Mouse (Mus musculus) gastrocnemius, adult 8-10 months (tissue): Measurements from ENCODE around the gene Ube2m. TPM values are rescaled to one million over a fixed set of nuclear protein-coding genes. Genes with fewer than 3 reads are reported as not detected.

Experiments used
- DNase-seq, 2 experiments: peaks; one replicate each; pipeline ENCODE4 v3.0.0; 2022; ENCODE audit warnings: low spot score in 2 of 2
- total RNA-seq, 4 experiments: library from RNA; stranded (reverse); gene quantifications; 2 replicates each; pipeline ENCODE4 v1.2.4; 2022

The Ube2m gene
- total RNA-seq, 4 experiments from 2014 or later: 139 to 166 (median 147) TPM

DNA sequence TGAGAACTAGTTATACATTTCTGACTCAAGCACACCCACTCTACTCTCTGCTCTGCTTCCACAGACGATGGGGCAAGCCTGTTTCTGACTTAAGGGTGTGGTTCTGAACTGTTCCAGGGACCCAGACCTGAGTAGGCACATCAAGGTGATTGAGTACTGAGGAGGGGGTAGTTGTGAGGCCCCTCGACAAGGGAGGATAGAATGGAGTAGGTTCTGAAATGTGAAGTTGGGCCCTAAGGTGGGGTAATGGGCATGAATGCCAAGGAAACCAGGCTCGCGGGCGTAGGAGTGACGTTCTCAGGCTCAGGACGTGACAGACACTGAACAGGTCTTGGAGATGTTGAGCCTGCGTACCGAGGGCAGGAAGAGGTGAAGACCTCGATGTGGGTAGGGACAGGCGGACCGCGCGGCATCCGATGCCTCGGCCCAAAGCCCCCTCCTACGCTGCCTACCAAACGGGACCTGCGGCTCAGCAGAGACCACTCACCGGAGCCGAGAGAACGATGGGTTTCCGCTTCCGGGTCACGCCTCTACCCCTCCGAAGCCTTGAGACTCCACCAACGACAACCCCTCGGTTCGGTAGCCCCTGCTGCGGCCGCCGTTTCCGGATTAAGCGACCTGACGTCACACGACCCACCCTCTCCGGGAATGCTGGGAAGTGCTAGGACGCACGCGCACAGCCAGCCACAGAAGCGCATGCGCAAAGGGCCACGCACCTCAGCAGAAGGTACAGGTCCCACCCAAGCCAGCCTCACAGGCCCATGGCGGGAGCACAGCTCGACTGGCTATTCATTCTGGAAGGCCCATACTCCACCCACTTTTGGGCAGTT, 3.7 kb downstream of the Ube2m start, which contains the start of gene Chmp2a:
Gene Chmp2a (minus strand): TSS at position 660 of the 830 bp plus-strand sequence.
- DNase-seq: peak; percentile 89 to 94

DNA sequence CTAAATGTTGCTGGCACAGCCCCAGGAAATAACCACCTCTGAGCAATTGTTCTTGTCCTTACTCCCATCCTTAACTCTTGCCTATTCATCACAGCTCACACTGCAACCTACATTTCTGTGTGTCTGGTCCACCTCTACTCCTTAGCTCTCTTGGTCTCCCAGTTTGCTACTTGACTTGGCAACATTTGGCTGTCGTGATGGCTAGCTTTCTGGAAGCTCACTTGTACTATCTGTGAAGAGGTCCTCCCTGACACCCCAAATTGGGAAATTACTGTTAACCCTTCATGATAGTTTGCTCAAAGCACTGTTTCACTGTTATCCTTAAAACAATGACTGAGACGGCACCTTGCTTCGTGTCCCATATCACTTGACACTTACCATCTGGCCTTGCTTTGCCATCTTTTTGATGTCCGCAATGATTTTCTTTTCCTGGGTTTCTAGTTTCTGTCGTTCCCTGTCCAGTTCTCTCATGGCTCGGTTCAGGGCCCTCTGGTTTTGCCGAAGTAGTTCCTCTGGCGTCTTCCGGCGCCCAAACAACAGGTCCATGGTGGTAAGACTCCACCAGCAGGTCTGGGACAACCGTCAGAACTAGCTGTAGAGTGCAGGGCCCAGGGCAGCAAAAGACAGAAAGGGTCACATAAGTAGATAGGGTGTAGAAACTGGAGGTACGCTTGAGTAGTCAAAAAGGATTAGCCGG, 4.5 kb downstream of the Ube2m start:
- DNase-seq: no peak

DNA sequence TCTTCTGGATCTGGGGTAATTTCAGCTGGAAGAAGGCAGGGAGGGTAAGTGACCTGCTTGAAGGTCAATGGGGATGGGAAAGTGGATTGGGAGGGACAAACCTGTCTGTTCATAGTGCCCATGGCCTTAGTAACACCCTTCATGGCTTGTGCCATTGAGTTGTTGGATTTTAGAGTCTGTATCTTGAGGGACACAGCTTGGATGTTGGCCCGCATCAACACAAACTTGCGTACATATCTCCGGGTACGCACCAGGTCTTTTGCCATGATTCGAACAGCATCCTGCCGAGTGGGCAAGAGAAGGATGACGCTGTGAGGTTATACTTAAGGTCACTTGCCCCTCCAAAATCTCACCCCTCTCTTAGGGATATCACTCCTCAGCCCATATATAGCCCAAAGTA, 5.5 kb downstream of the Ube2m start:
- no peak for DNase-seq

DNA sequence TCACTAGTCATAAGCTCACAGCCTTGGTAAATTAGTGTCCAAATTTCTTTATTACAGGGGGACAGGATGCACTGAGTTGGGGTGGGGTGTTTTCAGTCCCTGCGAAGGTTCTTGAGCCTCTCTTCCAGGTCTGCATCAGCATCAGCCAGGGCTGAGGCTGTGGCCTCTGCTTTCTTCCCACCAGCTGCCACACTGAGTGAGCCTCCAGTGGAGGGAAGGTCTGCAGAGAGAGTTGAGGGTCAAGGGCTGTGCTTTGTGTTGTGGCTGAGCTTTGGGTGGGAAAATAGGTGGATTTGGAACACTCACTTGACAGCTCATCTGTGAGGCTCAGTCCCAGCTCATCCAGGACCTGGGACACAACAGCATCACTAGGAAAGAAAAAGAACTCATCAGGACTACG, 6.1 kb downstream of the Ube2m start:
- no peak for DNase-seq

DNA sequence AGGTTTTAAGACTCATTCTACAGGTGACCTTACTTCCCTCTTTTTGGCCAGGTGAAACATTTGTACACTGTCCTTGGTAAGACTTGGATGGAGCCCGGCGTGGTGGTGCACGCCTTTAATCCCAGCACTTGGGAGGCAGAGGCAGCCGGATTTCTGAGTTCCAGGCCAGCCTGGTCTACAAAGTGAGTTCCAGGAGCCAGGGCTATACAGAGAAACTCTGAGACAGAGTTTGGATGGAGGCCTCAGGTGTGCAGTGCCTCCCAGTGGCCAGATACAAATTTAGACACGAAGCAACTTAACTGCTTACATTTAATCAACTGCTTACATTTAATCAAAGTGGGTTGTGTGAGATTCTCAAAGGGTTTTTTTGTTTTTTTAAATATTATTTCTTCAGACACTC, 7.0 kb downstream of the Ube2m start:
- DNase-seq: no peak

DNA sequence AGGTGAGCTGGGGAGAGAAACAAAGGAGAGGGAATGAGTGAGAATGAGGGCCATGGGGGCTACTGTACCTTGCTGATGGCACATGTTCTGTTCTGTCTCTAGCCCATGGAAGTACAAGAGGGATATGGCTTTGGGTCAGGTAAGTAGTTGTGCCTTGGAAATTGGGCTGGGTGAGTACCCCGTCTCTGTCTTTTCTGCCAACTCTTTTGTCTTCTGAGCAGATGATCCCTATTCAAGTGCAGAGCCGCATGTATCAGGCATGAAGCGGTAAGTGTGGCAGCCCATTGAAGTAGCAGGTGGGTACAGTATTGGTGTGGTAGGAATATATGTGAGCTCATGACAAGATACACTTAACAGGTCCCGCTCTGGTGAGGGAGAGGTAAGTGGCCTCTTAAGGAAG, 9.1 kb downstream of the Ube2m start:
- no peak for DNase-seq

DNA sequence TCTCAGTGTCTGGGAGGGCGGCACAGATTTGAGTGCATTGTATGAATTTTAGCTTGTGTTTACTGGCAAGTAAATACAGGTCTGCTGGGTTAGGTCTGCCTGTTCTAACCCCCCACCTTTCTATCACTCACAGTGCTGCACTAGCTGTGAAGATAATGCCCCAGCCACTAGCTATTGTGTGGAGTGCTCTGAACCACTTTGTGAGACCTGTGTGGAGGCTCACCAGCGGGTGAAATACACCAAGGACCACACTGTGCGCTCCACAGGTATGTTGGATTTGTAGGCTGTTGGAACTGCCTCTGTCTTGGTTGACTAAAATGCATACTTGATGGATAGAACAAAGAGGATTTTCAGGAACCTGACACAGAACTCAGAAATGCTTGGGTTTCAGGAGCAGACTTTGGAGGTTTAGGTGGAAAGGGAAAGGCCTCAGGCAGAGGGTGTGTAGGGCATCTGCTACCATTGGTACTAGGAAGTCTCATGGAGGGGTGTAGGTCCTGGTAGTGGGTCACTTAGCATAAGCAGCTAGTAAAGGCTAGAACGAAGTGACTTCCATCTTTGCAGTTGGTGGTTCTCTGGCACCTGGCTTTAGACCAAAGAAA, 12.5 kb downstream of the Ube2m start:
- no peak for DNase-seq

DNA sequence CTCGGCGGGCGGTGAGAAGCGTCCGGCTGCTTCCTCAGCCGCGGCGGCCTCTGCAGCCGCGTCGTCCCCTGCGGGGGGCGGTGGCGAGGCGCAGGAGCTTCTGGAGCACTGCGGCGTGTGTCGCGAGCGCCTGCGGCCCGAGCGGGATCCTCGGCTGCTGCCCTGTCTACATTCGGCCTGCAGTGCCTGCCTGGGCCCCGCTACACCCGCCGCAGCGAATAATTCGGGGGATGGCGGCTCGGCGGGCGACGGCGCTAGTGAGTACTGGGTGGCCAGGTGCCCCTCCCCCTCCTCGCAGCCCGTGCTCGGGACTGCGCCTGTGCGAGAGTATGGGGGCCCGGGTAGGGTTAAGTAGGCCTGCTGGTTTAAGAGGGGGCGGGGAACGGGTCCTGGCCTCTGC, 13.3 kb downstream of the Ube2m start:
- DNase-seq: peak; percentile 41 to 56

DNA sequence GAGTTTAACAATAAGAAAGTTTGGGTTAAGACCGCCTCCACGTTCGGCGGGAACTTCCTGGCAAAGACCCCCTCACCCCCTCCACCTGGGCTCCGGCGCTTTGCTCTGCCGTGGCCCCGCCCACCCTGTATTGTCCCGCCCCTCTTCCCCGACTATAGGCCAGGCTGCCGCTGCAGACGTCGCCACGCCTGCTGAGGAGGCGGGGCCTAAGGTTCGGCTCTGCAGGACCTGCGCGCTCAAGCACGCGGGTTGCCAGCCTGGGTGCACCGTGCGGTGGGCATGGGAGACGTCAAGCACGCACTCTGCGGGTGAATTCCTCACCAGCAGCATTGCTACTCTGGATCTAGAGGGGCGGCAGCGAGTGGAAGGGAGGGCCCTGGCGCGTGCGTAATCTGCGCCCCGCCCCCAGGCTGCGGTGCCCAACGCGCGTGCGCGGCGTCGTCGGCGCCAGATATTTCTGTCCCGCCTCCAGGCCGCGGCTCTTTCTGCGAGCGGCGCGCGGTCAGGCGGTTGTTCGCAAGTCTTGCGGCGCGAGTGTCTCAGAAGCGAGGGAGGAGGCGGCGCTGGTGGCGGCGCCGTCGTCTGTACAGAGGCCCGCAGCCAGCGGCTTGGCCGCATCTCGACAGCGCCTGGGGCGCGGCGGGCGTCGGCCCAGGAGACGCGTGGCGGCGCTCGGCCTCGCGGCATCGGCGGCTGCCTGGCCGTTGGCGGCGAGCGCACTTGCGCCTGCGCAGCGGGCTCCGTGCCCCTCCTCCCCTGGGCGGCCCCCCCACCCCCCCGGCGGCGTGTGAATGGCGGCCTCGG, 13.9 kb downstream of the Ube2m start:
- peak; percentile 90 to 91 for DNase-seq

DNA sequence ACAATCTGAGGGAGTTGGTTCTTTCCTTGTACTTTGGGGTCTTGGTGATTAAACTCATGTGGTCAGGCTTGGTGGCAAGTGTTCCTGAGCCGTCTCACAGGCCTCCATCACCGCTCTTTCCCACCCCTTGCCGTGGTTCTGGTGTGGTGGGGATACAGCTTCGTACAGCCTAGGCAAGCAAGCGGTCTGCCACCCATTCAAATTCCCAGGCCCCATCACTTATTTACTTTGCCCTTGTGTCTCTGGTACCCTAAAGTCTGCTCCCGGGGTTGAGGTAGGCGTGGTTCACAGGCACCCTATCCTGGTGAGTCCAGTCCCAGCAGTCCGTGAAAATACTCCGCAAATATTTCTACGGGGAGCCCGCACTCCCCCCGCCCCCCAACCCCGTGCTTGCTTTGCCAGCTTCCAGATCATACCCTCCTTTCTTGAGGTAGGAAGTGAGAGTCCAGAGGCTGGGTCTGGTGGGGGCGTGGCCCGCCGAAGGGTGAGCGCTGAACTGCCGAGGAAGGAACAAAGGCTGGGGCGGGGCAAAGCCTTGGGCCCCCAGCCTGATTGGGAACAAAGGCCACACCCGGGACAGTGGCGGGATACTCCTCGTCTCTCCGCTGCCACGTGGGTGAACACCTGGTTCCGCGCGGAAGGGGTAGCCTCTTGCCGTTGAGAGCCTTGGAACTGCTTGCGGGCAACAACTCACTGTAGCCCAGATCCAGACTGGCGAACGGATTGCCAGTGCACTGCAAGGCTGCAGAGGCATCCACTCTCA, 15.1 kb downstream of the Ube2m start:
- peak in 1 of 2 experiments; percentile 37 for DNase-seq

DNA sequence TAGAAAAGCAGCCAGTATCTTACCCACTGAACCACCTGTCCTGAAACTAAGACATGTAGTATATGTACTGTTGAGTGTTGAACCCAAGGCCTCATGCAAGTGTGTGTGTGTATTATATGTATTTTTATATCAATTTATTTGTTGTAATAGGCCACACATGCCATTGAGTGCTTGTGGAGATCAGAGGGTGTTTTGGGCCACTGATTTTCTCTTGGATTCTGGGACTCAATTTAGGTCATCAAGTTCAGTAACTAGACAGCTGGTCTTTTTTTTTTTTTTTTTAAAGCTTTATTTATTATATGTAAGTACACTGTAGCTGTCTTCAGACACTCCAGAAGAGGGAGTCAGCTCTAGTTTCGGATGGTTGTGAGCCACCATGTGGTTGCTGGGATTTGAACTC, 22.9 kb downstream of the Ube2m start:
- no peak for DNase-seq

DNA sequence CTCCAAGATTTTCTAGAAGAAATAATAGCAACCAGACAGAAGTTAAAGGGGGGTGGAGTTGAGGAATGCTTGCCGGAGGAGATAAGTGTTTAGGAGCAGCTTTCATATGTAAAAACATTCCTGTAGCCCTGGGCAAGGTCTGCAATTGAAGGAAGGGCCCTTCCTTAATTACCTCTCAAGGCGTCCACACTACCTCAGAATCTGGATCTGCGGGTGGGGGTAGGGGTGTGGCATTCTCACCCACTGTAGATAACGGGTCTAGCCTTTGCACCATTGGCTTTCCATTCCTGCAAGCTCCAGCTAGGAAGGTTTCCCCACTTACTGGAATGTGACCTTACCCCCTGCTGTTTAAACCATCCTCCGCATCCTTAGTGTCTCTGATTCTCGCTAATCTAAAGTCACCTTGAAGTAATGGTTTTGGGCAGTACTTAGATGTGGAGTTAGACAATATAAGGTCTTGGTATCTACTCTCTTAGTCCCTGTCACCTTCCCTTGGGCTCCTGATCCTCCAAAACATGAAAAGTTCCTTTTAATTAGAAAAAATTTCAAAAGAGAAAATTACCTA, 23.7 kb downstream of the Ube2m start:
- no peak for DNase-seq

DNA sequence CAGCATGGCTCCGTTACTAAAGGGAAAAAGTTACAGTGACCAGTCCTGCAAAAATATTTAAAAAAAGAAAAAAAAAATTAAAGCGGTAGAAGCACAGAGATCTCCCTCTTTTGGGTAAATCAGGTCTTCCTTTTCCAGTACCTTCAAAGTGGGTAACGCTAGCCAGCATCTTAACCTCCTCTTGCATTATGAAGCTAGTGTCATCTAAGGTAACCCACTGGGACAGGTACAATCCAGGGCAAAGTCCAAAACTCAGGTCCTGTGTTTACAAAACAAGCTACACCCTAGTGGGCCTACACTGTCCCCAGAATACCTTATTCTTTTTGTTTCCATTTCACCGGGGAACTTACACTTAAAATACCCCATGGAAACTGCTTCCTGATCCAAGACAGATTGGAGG, 24.4 kb downstream of the Ube2m start:
- DNase-seq: no peak

DNA sequence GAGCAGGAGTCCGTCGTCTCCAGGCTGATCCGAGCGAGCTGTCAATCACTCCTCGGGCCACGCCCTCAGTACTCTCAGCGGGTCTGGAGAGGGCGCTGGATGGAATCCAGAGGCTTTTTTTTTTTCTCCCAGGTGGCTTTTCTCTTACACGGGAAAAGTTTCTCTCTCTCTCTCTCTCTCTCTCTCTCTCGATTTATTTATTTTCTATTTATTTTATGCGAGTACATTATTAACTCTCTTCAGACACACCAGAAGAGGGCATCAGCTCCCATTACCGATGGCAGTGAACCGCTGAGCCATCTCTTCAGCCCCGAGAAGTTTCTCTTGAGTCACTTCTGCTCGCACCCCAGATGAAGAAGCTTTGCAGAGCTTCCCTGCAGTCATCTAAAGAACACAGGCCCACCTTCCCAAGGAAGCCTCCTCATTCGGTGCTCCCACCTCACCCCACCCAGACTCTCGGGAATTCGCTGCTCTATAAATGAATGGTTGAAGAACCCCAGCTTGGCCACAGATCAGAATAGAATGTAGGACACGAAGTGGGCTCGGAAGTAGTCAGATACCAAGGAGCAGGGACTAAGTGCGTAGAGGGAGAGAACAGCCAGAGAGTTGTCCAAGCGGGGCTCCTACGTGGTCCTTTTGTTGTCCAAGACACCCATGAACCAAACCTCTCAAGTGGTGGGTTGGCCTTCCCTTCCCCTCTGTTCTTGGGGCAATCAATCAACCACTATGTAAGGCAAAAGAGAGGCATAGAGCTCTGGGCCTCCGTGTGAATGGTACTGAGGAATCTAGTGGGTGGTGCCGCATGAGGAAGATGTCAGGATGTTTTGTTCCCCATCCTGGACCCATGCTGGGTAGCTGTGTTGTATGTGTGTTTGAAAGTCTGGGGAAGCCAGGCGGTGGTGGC, 27.8 kb downstream of the Ube2m start, which contains the start of gene Zbtb45:
Gene Zbtb45 (minus strand): TSS at position 30 of the 904 bp plus-strand sequence.
- no peak for DNase-seq

DNA sequence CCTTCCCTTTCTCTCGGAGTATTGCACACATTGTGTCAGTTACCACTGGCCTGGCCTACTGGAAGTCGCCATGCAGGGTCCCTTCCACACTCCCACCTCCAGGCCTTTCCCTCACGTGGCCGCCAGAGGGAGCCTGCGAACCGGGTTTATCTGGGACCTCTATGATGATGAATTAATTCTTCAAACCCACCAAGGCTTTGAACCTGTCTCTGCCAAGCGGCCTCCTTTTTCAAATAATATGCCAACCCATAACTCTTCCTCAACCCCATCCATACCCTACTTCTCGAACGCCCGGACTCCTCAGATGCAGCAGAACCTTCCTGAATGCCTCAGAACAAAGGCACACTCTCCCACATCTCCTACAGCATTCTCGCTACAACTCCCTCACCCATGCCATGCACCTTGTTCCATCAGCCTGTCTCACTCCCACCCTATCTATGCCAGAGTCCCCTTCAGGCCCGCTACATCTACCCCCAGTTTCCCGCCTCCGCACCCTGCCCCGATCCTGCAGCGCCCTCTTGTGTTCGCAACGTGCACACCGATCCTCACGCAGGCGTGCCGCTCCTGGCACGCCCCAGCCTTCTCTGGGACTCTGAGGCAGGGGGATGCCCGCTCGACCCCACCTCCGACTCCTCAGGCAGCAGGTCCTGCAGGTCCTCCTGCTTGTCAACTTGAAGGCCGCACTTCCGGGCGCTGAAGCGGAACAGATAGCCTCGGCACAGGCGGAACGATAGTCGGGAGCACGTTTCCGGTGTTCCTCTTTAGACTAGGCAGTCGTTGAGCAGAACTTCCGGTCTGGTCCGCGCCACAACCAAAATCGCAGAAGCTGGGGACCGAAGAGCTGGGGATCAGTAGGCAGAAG, 28.7 kb downstream of the Ube2m start:
- peak; percentile 89 for DNase-seq

DNA sequence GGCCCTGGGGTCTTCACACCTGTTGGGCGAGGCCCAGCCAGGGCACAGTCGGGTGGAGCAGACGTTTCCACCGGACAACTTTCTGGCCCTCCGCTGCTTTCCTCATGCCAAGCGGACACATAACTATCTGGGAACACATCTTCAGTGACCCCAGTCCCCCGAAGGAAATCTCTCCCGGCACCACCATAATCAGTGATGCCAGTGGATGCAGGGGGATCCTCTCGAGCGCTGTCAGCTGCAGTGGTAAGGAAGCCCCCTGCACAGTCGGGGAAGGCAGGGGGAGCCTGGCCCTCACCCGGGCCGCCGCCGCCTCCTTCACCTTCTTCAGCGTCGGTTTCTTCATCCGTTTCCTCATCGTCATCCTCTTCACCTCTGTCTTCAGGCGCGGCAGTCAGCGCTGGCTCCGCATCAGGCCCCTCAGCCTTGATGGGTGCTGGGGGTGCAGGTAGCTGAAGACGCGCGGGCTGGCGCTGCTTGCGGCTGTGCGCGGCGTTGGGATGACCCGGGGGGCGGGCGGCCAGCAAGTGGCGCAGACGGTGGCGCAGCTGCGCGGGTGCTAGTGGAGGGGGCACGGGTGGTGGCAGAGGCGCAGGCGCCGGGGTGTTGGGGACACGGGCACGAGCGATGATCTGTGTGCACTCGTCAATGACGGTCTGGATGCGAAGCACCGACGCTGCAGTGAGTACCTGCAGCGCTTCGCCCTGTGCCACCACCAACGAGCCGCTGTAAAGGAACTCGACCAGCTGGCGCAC, 30.6 kb downstream of the Ube2m start:
- DNase-seq: no peak

DNA sequence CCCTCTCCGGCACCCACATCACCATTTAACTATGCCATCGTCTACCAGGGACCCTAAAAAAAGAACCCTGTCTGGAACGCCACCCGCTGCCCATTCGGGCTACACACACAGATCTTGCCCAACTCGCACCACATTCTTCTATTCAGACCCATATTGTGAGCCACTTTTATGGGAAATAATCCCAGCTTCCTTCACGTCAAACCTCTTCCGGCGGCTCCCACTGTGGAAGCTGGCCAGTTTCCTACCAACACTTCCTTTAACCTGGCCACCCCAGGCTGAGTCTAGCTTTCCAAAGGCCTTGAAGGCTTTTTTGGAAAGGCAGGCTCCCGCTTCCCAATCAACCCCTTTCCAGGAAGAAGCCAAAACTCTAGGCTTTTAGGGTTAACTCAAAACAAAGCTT, 31.5 kb downstream of the Ube2m start:
- no peak for DNase-seq

DNA sequence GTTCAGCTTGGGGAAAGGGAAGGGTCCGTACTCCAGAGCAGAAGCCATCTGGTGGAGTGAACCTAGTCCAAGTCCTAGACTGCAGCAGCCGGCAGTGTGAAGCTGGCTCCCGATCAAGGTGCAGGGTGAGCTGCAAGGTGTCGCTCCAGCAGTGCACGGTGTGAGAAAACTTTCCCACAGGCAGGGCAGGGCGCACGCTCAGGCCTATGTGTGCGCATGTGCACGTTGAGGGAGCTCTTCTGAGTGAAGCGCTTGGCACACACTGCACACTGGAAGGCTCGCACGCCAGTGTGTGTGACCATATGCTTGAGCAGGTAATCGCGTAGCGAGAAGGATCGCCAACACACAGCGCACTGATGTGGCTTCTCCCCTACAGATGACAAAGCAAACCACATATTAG, 32.1 kb downstream of the Ube2m start:
- no peak for DNase-seq
